Mouse (Mus musculus) embryo, embryonic 11 days (tissue): ENCODE data around the gene Sardh.

Experiments used
- DNase-seq: peaks from one replicate; pipeline ENCODE4 v3.0.0-alpha.2; 2015

The Sardh gene

DNA sequence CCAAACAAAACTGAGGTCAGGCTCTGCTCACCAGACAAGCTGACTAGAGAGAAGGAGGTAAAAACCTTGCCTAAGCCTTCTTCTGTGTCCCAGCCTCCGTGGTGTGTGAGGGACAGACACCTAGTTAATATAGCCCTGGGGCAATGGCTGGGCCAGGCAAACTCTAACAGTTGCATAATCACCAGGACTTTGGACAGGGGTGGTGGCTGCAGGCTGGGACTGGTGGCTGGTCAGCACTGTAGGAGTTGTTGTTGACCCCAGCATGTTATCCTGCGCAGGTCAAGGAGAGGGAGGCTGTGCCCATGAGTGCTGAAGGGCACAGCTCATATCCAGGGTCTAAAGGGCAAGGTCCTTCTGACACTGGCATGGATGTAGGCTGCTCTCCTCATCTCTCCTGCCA, at the start of gene Sardh:
Gene Sardh (minus strand): TSS at position 127 of the 400 bp plus-strand sequence.
- DNase-seq = no peak

- DNase-seq = no peak
Observed at GRCm38 (mm10) chr2:27296656-27297406, 48.7 kb upstream of the Sardh start.

DNA sequence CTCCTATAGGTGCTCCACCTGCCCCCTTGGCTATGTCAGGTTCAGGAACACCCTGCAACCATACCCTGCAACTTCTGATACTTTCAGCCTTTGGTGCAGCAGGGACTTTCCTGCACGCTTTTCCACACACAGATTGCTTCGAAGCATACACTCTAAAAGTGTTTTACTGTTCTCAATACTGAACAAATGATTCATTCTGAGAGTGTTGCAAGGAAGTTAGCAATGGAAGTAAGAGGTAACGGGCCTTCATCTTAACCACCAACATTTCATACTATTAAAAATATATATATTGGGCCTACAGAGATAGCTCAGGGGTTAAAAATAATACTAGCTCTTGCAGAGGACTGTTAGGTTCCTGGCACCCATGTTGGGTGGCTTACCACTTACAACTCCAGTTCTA, 46.6 kb upstream of the Sardh start:
- DNase-seq = no peak

- DNase-seq = peak; percentile 91
Observed at GRCm38 (mm10) chr2:27289019-27289418, 40.9 kb upstream of the Sardh start.

- no peak for DNase-seq
Observed at GRCm38 (mm10) chr2:27286971-27287710, 39.0 kb upstream of the Sardh start.

DNA sequence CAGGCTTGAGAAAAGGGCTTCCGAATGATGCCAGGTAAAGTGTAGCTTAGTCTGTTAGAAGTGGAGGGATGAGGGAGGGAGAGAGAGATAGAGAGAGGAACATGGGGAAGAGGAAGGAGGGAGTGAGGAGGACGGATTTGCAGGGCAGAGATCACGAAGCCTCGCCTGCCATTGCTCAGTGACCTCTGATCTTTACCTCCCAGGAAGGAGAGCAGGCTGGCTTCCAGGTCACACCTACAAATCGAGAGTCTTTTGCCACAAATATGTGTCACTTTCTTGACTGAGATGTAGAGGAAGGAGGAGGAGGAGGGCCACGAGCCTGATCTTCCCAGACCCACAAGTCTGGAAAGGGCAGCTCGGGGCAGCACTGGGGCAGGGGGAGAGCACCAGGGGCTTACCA, 36.3 kb upstream of the Sardh start:
- DNase-seq = no peak

GRCm38 (mm10) chr2:27281771-27282170, 33.6 kb upstream of the Sardh start:
- no peak for DNase-seq

GRCm38 (mm10) chr2:27280920-27281611, 32.9 kb upstream of the Sardh start:
- DNase-seq = peak; percentile 83

- no peak for DNase-seq
Observed at GRCm38 (mm10) chr2:27278859-27279258, 30.7 kb upstream of the Sardh start.

GRCm38 (mm10) chr2:27268325-27268724, 20.2 kb upstream of the Sardh start:
- no peak for DNase-seq

GRCm38 (mm10) chr2:27265819-27266218, 17.7 kb upstream of the Sardh start:
- no peak for DNase-seq

DNA sequence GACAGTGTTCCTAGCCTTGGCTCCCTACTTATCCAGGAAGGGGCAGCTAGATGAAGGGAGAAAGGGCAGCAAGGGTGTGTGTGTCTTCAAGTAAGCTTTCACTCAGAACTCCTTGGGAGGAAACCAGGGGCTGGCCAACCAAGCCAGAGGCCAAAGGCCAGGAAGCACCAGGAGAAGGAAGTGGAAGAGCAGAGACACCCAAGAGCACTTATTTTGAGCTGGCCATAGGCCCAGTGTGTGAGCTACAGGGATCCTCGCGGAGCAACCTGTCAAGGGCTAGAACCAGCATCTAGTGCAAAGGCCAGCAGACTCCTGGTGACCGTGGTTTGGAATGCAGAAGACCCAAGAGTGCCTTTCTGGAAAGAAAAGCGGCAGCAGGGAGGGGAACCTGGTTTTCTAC, 14.8 kb upstream of the Sardh start:
- no peak for DNase-seq

GRCm38 (mm10) chr2:27251434-27251833, 3.3 kb upstream of the Sardh start:
- no peak for DNase-seq

GRCm38 (mm10) chr2:27247487-27247863, 662 bp downstream of the Sardh start:
- no peak for DNase-seq

DNA sequence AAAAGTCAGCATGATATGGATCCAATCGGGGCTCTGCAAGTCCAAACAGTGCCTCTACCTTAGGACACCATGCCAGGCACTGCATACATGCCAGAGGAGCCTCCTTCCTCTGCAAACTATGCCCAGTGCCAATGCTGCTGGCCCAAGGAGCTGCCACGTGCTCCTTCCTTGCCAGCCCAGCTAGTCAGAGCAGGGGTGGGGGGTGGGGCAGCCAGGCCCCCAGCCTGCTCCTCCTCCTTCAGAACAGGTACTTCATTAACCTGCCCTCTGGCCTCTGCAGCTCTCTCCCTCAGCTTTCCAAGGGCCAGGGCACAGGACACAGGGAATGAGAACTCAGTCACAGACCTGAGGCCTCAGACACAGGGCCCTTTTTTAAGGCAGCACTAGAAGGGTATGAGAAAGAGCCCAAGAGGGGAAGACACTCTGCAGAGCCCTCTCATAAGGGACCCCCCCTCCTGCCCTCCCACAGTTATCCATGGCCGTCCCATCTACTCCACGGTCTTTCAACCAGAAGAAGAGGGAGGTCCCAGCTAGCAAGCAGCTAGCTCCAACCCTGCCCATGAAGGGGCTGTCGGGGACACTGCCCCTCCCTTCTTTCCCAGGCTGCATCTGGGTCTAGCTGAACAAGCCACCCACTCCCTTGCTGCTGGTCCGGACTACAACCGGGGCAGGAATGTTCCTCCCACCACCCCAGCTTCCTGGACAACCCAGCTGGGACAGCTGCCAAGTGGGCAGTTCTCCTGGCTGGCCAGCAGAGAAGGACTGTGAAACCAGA, 1.2 kb downstream of the Sardh start:
- peak; percentile 50 for DNase-seq

DNA sequence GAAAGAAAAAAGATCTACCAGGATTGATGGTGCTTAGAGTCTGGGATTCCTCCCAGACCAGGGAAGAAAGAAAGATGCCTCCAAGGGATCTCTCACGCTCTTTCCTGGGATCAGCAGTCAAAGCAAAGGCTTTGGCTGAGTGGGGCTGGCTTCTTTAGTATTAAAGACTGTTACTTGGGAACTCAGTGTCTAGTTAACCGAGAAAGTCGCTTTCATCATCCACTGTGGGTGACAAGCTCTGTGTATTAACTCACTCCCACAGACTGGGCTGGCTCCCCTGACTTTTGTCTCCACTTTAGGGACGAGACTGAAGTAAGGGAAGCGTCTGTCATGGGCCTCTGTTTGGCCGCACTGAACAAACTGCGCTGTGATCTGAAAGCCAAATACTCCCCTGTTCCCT, 2.2 kb downstream of the Sardh start:
- DNase-seq = no peak

- DNase-seq = peak; percentile 73
Observed at GRCm38 (mm10) chr2:27237342-27237741, 10.8 kb downstream of the Sardh start.

DNA sequence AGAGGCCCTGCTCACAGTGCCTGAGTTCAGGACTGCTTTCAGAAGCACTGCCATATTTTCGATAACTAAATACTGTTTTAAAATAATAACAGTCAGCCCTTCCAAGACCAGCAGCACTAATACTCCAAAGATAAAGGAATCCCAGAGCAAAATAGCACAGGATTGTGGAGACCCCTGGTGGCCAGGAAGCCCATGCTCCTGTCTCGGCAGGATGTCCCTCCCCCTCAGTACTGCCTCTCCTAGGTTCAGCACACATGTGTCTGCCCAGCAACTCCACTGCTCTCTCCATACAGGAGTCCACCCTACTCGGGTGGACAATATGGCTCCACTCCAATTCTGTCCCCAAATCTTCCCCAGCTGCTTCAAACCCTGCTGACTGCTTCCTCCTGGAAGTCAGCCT, 12.4 kb downstream of the Sardh start:
- DNase-seq = peak; percentile 79

DNA sequence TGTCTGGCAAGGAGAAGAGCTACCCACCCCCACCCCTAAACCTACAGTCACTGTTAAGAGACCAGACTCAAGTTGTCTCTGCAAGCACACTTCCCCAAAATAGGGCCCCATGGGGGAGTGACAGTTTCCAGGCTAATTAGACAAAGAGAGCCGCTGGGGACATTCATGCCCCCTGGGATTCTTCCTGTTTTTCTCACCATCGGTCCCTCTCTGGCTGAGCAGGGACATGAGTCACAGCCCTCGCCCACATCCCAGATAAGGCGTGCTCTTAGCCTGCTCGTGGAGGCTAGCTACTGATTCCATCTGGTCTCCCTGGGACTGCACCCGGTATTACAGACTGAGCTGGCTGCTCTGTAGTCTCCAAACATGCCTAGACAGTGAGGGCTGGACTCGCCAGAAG, 15.8 kb downstream of the Sardh start:
- DNase-seq = no peak

- no peak for DNase-seq
Observed at GRCm38 (mm10) chr2:27229481-27230105, 18.5 kb downstream of the Sardh start.

- no peak for DNase-seq
Observed at GRCm38 (mm10) chr2:27228809-27229480, 19.2 kb downstream of the Sardh start.

- DNase-seq = no peak
Observed at GRCm38 (mm10) chr2:27226572-27226971, 21.6 kb downstream of the Sardh start.
